Comparison of ENCODE assay signal across 14 mouse cellular contexts in the genomic region with DNA sequence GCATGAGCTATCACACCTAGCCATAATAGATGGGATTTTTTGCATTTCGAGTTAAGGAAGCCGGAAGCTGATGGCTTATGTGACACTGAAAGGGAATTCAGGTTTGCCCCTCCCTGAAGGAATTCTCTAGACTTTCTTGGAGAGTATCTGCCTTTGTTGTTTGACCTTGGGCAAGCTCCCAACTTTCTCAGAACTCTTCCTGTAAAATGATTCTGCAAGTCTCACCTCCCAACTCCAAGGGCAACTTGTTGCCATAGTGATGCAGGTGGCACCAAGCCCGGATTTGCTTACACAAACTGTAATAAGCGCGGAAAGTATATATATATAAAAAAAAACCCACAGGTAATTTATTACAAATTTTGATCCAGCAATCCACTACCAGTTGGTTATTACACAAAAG. TPM values are rescaled to one million over a fixed set of nuclear protein-coding genes. Genes with fewer than 3 reads are reported as not detected.
DNase-seq lines count a peak whose midpoint lies in the region; ATAC-seq and TF ChIP-seq lines count a peak whose summit lies in the region.
"Had no signal": no experiment of that assay in that cellular context is flagged by ENCODE, and none has a peak within 500 bp of the region (broad histone marks: within the 10 kb centered on the region; RNA-seq: fewer than 3 reads in every experiment).

No protein-coding gene starts in this region.

- 83% methylated on average over 5 of the region's 5 CpGs for WGBS in midbrain, postnatal 0 days
- 95% methylated on average over 5 of the region's 5 CpGs for WGBS in midbrain, embryonic 15.5 days
- 68% methylated on average over 5 of the region's 5 CpGs for whole genome bisulfite sequencing in lung, embryonic 14.5 days

- H3K4me1 ChIP-seq in midbrain, postnatal 0 days (ENCODE audit: insufficient read depth, low read length) = no peaks in the 10 kb centered on the region
- no peaks in the 10 kb centered on the region for H3K4me1 ChIP-seq in midbrain, embryonic 15.5 days
- no peaks in the 10 kb centered on the region for H3K4me1 ChIP-seq in lung, embryonic 14.5 days (ENCODE audit: insufficient read depth)
- H3K4me1 ChIP-seq: neural tube, embryonic 15.5 days had no signal

- no peaks in the 10 kb centered on the region for H3K27me3 ChIP-seq in midbrain, postnatal 0 days (ENCODE audit: insufficient read depth, low read length)
- H3K27me3 ChIP-seq in midbrain, embryonic 15.5 days (replicated peaks) = no peaks in the 10 kb centered on the region
- no peaks in the 10 kb centered on the region for H3K27me3 ChIP-seq in lung, embryonic 14.5 days (ENCODE audit: insufficient read depth, low read length)
- H3K27me3 ChIP-seq: neural tube, embryonic 15.5 days had no signal

- no peak for ATAC-seq in midbrain, postnatal 0 days (ENCODE audit: low FRiP score)
- ATAC-seq in midbrain, embryonic 15.5 days (replicated peaks) = no peak
- no peak for ATAC-seq in lung, embryonic 14.5 days (ENCODE audit: insufficient read depth)
- ATAC-seq: forebrain, embryonic 14.5 days had no signal

- H3K9me3 ChIP-seq in midbrain, postnatal 0 days (ENCODE audit: low read length) = no peaks in the 10 kb centered on the region
- H3K9me3 ChIP-seq in midbrain, embryonic 15.5 days = no peaks in the 10 kb centered on the region
- H3K9me3 ChIP-seq in lung, embryonic 14.5 days (ENCODE audit: low read depth, low read length) = no peaks in the 10 kb centered on the region
- H3K9me3 ChIP-seq: neural tube, embryonic 15.5 days had no signal

- DNase-seq in adrenal gland, adult (ENCODE audit: inconsistent age in 2 of 2, low spot score in 1 of 2) = peak; percentile 37 to 75
- no peak for DNase-seq in adrenal gland, postnatal 4 days (ENCODE audit: low spot score in 2 of 2)
- peak; percentile 30 for DNase-seq in midbrain, postnatal 0 days (ENCODE audit: low spot score)
- DNase-seq in lung, embryonic 14.5 days = peak; percentile 71
- DNase-seq in testis, postnatal 10 days (ENCODE audit: low spot score) = peak; percentile 82
- no peak for DNase-seq in cerebellum, adult 11 months
- no peak for DNase-seq in retina, embryonic 14.5 days (ENCODE audit: low spot score)
- DNase-seq: heart, adult 2 months; liver had no signal

- H3K36me3 ChIP-seq in midbrain, postnatal 0 days (ENCODE audit: insufficient read depth, low read length) = no peaks in the 10 kb centered on the region
- H3K36me3 ChIP-seq in midbrain, embryonic 15.5 days (replicated peaks) = no peaks in the 10 kb centered on the region
- H3K36me3 ChIP-seq in lung, embryonic 14.5 days (ENCODE audit: insufficient read depth) = no peaks in the 10 kb centered on the region
- H3K36me3 ChIP-seq: neural tube, embryonic 15.5 days had no signal

- H3K9ac ChIP-seq in midbrain, postnatal 0 days (replicated peaks; ENCODE audit: low read length, poor library complexity, severe bottlenecking) = no peak overlapping the region
- no peak overlapping the region for H3K9ac ChIP-seq in midbrain, embryonic 15.5 days
- no peak overlapping the region for H3K9ac ChIP-seq in lung, embryonic 14.5 days
- H3K9ac ChIP-seq: hindbrain, embryonic 14.5 days; neural tube, embryonic 15.5 days had no signal

- no peak overlapping the region for H3K27ac ChIP-seq in midbrain, postnatal 0 days (ENCODE audit: low read depth, low read length)
- no peak overlapping the region for H3K27ac ChIP-seq in midbrain, embryonic 15.5 days
- H3K27ac ChIP-seq in lung, embryonic 14.5 days (ENCODE audit: low read depth) = no peak overlapping the region
- H3K27ac ChIP-seq: heart, adult 2 months; hindbrain, embryonic 14.5 days; neural tube, embryonic 15.5 days had no signal

- no peak for TF ChIP-seq CTCF in midbrain, postnatal 0 days (IDR thresholded peaks at IDR 0.05)
- no peak for TF ChIP-seq CTCF in lung, embryonic 14.5 days (IDR thresholded peaks at IDR 0.05; ENCODE audit: low read depth)

- H3K4me2 ChIP-seq in midbrain, postnatal 0 days (ENCODE audit: low read depth, low read length, poor library complexity, severe bottlenecking) = no peak overlapping the region
- H3K4me2 ChIP-seq in midbrain, embryonic 15.5 days = no peak overlapping the region
- no peak overlapping the region for H3K4me2 ChIP-seq in lung, embryonic 14.5 days
- H3K4me2 ChIP-seq: hindbrain, embryonic 14.5 days; midbrain, embryonic 11.5 days; neural tube, embryonic 15.5 days had no signal

- H3K4me3 ChIP-seq in midbrain, postnatal 0 days (ENCODE audit: low read depth, low read length) = no peak overlapping the region
- H3K4me3 ChIP-seq in midbrain, embryonic 15.5 days = no peak overlapping the region
- no peak overlapping the region for H3K4me3 ChIP-seq in lung, embryonic 14.5 days (ENCODE audit: low read depth, low read length)
- H3K4me3 ChIP-seq: heart, adult 2 months; neural tube, embryonic 15.5 days had no signal

RNA-seq across cellular contexts. Expression of gene Epsti1, which starts 29.2 kb away (rescaled TPM):
- total RNA-seq in adrenal gland, postnatal 4 days (2021) = 1 to 10 TPM; 2.0 to 2.9 TPM
- 1.0 and 1.7 TPM in 2 replicates for total RNA-seq in midbrain, postnatal 0 days (2014; rRNA removed)
- polyA plus RNA-seq in midbrain, postnatal 0 days (2015; fragmentation: Nextera tagmentation; extraction: Ambion mirVana) = 0.66 and 0.68 TPM in 2 replicates
- 0.40 and 0.59 TPM in 2 replicates for polyA plus RNA-seq in midbrain, embryonic 15.5 days (2015; fragmentation: Nextera tagmentation; extraction: Ambion mirVana)
- polyA plus RNA-seq in lung, embryonic 14.5 days (2014; fragmentation: Nextera tagmentation; extraction: Ambion mirVana) = 0.47 and 1.1 TPM in 2 replicates

RNA-seq across cellular contexts. Expression of gene Dnajc15, which starts 58.3 kb away (rescaled TPM):
- 100 to 1,000 TPM; 337 to 380 TPM for total RNA-seq in adrenal gland, postnatal 4 days (2021)
- 16.0 and 21.8 TPM in 2 replicates for total RNA-seq in midbrain, postnatal 0 days (2014; rRNA removed)
- 96.0 and 105 TPM in 2 replicates for polyA plus RNA-seq in midbrain, postnatal 0 days (2015; fragmentation: Nextera tagmentation; extraction: Ambion mirVana)
- 76.2 and 76.4 TPM in 2 replicates for polyA plus RNA-seq in midbrain, embryonic 15.5 days (2015; fragmentation: Nextera tagmentation; extraction: Ambion mirVana)
- polyA plus RNA-seq in lung, embryonic 14.5 days (2014; fragmentation: Nextera tagmentation; extraction: Ambion mirVana) = 96.4 and 103 TPM in 2 replicates

Comparison
In these comparisons a context has a peak if more than half of its experiments do, and no peak if none do; other contexts are left out.
1. DNase-seq: peak in adrenal gland, adult (2 of 2), midbrain, postnatal 0 days (single experiment), lung, embryonic 14.5 days (single experiment) and testis, postnatal 10 days (single experiment); none in adrenal gland, postnatal 4 days (0 of 2), cerebellum, adult 11 months (single experiment) and retina, embryonic 14.5 days (single experiment).